Comparison of ENCODE assay signal across 16 mouse cellular contexts in the genomic region with DNA sequence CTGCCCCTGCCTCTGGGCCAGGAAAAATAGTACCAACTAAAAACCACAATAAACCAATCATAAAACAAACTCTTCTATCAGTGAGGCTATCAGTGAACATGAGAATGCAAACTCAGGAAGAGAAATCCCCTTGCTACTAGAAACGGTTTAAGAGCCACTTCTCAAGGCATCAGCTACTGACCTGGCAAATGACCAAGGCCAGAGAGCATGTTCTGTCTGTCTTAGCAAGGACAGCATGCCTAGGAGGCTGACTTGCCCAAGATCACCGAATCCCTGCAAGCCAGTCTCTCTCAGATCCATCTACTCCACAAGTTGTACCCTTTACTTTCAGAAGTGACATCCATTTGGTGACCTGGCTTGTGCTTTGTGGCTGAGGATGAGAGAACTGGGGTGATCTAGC.
"Had no signal": no experiment of that assay in that cellular context is flagged by ENCODE, and none has a peak within 500 bp of the region (broad histone marks: within the 10 kb centered on the region; RNA-seq: fewer than 3 reads in every experiment).

No protein-coding gene starts in this region.

- H3K27ac ChIP-seq: kidney, postnatal 0 days; limb, embryonic 15.5 days; liver, embryonic 13.5 days; lung, embryonic 15.5 days; macrophage; midbrain, embryonic 15.5 days; neural tube, embryonic 12.5 days; stomach, postnatal 0 days had no signal

- DNase-seq: layer of hippocampus, adult 9-11 months; layer of hippocampus, postnatal 36 days; liver, embryonic 13.5 days; liver, postnatal 0 days; lung, postnatal 14 days; right cerebral cortex, postnatal 25 days; thymus, postnatal 4 days had no signal

- H3K4me1 ChIP-seq: liver, embryonic 13.5 days; megakaryocyte, embryonic 14.5 days; midbrain, embryonic 15.5 days; neural tube, embryonic 12.5 days had no signal

- H3K36me3 ChIP-seq: lung, embryonic 15.5 days; midbrain, embryonic 15.5 days had no signal

- H3K9me3 ChIP-seq: limb, embryonic 15.5 days; liver, embryonic 13.5 days; lung, embryonic 15.5 days; megakaryocyte, embryonic 14.5 days; midbrain, embryonic 15.5 days; neural tube, embryonic 12.5 days had no signal

- ATAC-seq: liver, postnatal 0 days; midbrain, embryonic 15.5 days had no signal

- H3K27me3 ChIP-seq: limb, embryonic 15.5 days; liver, embryonic 13.5 days; lung, embryonic 15.5 days; midbrain, embryonic 15.5 days; neural tube, embryonic 12.5 days had no signal

- H3K4me3 ChIP-seq: limb, embryonic 15.5 days; liver, embryonic 13.5 days; lung, embryonic 15.5 days; megakaryocyte, embryonic 14.5 days; midbrain, embryonic 15.5 days; neural tube, embryonic 12.5 days had no signal

- H3K9ac ChIP-seq: limb, embryonic 15.5 days; liver, embryonic 13.5 days; liver, postnatal 0 days; lung, embryonic 15.5 days; midbrain, embryonic 15.5 days; neural tube, embryonic 12.5 days had no signal

- H3K4me2 ChIP-seq: limb, embryonic 15.5 days; liver, embryonic 13.5 days; lung, embryonic 15.5 days; midbrain, embryonic 11.5 days; midbrain, embryonic 15.5 days; neural tube, embryonic 12.5 days had no signal
